Mouse (Mus musculus) heart, embryonic 10.5 days (tissue): ENCODE results near the gene Ssmem1. TPM values are rescaled to one million over a fixed set of nuclear protein-coding genes. Genes with fewer than 3 reads are reported as not detected.

ENCODE experiments used
- DNase-seq: peaks from one replicate; pipeline ENCODE4 v3.0.0-alpha.2; 2017; ENCODE audit warnings: low spot score
- H3K27ac ChIP-seq: fragments of 300-500 bp; sonication (generic); 2 replicates; pipeline ENCODE4 v1.5.1; 2016; ENCODE audit warnings: mild to moderate bottlenecking
- H3K27me3 ChIP-seq: fragments of 300-500 bp; sonication (generic); 2 replicates; pipeline ENCODE4 v1.6.1; 2016; ENCODE audit warnings: mild to moderate bottlenecking; ENCODE audit not compliant: poor library complexity, insufficient read depth, severe bottlenecking
- H3K36me3 ChIP-seq: fragments of 300-500 bp; sonication (generic); 2 replicates; pipeline ENCODE4 v1.6.1; 2016; ENCODE audit warnings: mild to moderate bottlenecking, moderate library complexity
- H3K4me1 ChIP-seq: fragments of 300-500 bp; sonication (generic); 2 replicates; pipeline ENCODE4 v1.6.1; 2016; ENCODE audit warnings: mild to moderate bottlenecking
- H3K4me3 ChIP-seq: fragments of 300-500 bp; sonication (generic); 2 replicates; pipeline ENCODE4 v1.5.1; 2016; ENCODE audit warnings: mild to moderate bottlenecking, moderate library complexity
- H3K9me3 ChIP-seq: fragments of 300-500 bp; sonication (generic); 2 replicates; pipeline ENCODE4 v1.6.1; 2016; ENCODE audit warnings: mild to moderate bottlenecking, moderate library complexity
- WGBS: fragments of 180-500 bp; shearing (Covaris S2); methylation state at CpG from one replicate; pipeline ENCODE4 v1.1.7; 2016; 5-methylcytosine and 5-hydroxymethylcytosine counted together
- polyA plus RNA-seq: library from polyadenylated mRNA; unstranded; fragments of >200 nt; fragmentation: Nextera tagmentation; extraction: Ambion mirVana; gene quantifications from 2 replicates; pipeline ENCODE4 v1.2.1, GENCODE M21; 2016

Gene Ssmem1
- polyA plus RNA-seq, 1 experiment from 2014 or later: 0.16 TPM

DNA sequence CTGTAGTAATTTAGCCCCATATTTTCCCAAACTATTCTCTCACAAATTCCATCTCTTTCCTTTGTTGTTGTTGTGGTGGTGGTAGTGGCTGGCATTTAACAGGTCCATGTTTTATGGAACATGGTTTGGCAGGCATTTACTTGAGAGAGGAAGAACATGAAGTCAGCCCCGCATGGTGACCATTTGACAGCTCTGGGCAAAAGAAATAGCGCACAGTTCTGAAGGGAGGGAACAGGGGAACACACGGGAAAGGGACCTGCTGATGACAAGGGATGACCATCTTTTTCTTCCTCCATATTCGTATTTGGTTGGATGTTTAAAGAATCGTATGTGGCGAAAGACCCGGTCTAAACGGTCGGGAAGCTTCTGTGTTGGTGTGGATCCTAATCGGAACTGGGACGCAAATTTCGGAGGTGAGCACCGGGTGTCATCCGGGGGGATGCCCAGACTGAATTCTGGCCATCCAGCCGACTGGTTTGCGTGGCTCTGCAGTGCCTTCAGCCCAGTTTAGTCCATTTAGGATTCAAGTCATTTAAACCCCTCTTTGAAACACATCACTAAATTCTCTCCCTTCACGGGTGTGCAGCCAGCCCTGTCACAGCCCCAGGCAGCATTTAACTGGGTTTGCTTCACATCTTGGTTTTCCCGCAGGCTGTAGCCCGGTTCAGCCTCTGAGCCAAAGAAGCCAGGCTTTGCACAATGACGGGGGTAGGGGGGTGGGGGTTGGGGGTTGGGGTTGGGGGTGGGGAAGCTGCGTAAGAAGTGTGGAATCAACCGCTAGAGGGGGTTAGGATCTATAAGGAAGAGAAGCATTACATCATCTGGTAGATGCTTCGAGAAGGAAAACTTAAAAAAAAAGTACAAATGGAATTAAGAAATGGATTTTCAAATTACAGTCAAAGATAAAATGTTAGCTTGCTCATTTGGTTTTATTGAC lies 42.3 kb downstream of the Ssmem1 start:
- no peak for DNase-seq
- Histone ChIP-seq H3K36me3 (0 out of 2 replicates have a peak, but pooled peaks cover 3% of the 10 kb centered on the region), H3K27ac (peak overlapping the region; percentile 84), H3K4me1 (peaks cover 46% of the 10 kb centered on the region), H3K9me3 (no peaks in the 10 kb centered on the region), H3K4me3 (peak overlapping the region; percentile 33), H3K27me3 (no peaks in the 10 kb centered on the region)
- 32% methylated on average over 23 of the region's 23 CpGs for WGBS

DNA sequence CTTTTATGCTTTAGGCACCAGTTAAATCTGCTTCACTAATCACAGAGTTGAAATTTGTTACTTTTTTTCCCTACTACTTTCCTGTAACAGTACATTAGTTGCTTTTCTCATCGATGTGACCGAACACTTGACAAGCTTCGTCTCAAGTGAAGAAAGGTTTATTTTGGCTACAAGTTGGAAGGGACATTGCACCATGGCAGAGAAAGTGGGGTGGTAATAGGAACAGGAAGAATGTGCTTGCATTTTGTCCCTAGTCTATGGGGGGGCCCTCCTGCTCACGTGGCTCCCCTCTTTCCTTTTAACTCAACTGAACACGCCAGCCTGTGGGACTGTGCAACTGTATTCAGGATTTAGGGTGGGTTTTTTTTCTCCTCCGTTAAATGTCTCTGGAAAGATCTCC lies 43.0 kb downstream of the Ssmem1 start:
- Histone ChIP-seq H3K36me3 (0 out of 2 replicates have a peak, but pooled peaks cover 3% of the 10 kb centered on the region), H3K4me3 (no peak overlapping the region), H3K4me1 (peaks cover 43% of the 10 kb centered on the region), H3K27me3 (no peaks in the 10 kb centered on the region), H3K27ac (peak overlapping the region; percentile 84), H3K9me3 (no peaks in the 10 kb centered on the region)
- DNase-seq: no peak
- WGBS: 54% methylated on average over 6 of the region's 6 CpGs

DNA sequence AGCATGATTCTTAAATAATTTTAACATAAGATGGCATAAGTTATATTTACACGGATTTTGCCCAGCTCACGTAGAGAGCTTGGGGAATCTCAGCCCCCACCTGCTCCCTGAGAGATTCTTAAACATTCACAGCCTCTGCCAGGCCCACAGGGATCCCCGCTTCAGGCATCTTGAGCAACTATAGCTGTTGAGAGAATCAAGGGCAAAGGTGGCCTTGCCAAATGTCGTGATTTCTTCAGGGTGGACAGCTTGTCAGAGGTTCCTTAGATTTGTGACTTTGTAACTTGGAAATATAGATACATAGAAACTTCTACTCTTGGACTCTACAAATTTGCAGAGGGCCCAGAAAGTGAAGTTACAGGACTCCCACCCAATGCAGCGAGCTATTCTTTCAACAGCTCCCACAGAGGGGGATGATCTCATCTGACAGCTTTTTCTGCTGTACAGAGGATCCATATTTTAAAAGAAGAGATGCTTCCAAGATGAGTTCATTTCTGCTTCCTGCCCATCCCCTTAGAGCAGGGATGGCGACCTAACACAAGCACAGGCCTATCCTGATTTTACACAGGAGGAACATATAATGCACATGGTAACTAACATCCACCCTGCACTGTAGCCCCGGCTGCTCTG lies 43.8 kb downstream of the Ssmem1 start:
- WGBS: 77% methylated on average over 7 of the region's 7 CpGs
- Histone ChIP-seq H3K36me3 (0 out of 2 replicates have a peak, but pooled peaks cover 3% of the 10 kb centered on the region), H3K27me3 (no peaks in the 10 kb centered on the region), H3K9me3 (no peaks in the 10 kb centered on the region), H3K27ac (peak overlapping the region; percentile 36; the same call in 1 of the 2 replicates), H3K4me3 (no peak overlapping the region), H3K4me1 (peaks cover 34% of the 10 kb centered on the region)
- no peak for DNase-seq

DNA sequence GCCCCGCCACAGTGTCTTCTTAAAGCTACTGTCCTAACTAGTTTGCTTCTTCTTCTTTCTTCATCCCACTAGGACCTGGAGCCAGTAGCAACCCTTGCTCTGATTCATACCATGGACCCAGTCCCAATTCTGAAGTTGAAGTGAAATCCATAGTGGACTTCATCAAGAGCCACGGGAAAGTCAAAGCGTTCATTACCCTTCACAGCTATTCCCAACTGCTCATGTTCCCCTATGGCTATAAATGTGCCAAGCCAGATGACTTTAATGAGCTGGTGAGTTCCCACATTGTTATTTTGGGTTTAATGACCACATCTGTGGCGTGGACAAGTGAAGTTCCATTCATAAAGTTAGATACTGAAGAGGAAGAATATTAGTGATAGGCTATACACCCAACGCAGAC lies 44.4 kb downstream of the Ssmem1 start:
- Histone ChIP-seq H3K4me1 (peaks cover 28% of the 10 kb centered on the region), H3K4me3 (no peak overlapping the region), H3K36me3 (0 out of 2 replicates have a peak, but pooled peaks cover 3% of the 10 kb centered on the region), H3K27me3 (no peaks in the 10 kb centered on the region), H3K9me3 (no peaks in the 10 kb centered on the region), H3K27ac (peak overlapping the region; percentile 36; the same call in 1 of the 2 replicates)
- no peak for DNase-seq
- 88% methylated on average over 5 of the region's 5 CpGs for WGBS

DNA sequence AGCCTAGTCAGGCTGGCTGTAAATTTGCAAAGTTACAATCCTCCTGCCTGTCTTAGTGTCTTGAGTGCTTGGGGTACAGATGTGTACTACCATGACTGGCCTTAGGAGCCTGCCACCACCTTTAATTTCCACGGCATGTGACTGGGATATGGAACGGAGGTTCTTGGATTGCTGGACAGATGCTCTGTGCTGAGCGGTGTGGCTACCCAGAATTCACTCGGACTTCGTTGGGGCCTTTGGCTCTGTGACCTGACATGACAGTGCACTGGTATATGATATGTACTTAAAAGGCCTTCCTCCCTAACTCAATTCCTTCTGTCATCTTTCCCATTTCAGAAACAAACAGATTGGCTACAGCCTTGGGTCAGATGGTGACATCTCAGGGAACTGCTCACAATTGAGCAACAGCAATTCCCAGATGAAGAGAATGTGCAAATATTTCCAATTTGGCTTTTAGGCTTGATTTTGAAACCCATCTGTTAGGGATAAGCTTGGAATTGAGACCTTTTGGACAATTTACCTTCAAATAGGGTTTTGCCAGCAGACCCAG lies 45.0 kb downstream of the Ssmem1 start:
- H3K27me3 ChIP-seq: no peaks in the 10 kb centered on the region
- no peak for DNase-seq
- peaks cover 23% of the 10 kb centered on the region for H3K4me1 ChIP-seq
- no peaks in the 10 kb centered on the region for H3K9me3 ChIP-seq
- 0 out of 2 replicates have a peak, but pooled peaks cover 3% of the 10 kb centered on the region for H3K36me3 ChIP-seq
- WGBS: 89% methylated on average over 5 of the region's 5 CpGs
- peak overlapping the region; percentile 13; the same call in 1 of the 2 replicates for H3K27ac ChIP-seq
- H3K4me3 ChIP-seq: no peak overlapping the region

DNA sequence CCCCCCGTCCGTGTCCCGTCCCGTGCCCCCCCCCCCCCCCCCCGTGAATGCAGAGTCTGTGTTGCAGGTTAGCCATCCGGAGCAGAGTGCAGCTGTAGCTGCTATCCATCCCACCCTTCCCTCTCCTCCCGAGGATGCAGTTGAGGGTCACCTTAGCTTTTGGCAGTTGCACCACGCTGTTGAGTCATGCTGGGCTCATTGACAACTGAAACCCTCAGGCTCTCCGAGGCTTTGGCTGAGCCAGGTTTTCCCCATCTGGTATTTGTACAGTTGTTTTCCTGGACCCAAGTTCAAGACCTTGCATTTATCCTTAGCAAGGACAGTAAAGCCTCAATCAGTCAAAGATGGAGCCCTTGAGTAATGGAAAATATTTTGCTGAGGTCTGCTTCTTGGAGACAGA lies 46.4 kb downstream of the Ssmem1 start:
- no peak overlapping the region for H3K4me3 ChIP-seq
- DNase-seq: no peak
- H3K9me3 ChIP-seq: no peaks in the 10 kb centered on the region
- H3K27ac ChIP-seq: peak overlapping the region; percentile 64; the same call in 1 of the 2 replicates
- H3K4me1 ChIP-seq: peaks cover 23% of the 10 kb centered on the region
- H3K36me3 ChIP-seq: no peaks in the 10 kb centered on the region
- WGBS: 9% methylated on average over 7 of the region's 9 CpGs
- H3K27me3 ChIP-seq: no peaks in the 10 kb centered on the region

DNA sequence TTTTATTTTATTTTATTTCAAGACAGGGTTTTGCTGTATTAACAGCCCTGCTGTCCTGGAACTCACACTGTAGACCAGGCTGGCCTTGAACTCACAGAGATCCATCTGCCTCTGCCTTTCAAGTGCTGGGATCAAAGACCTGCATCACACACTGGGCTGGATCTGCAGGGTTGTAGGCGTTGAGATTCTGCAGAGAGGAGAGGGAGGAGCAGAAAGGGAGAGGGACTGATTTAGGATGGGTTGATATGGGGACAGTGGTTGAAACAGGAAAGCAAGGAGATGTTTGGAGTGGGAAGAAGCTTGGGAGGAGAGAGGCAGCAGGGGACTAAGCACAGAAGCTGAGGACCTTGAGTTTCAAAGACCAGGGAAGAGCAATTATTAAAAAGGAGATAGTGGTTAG lies 50.1 kb downstream of the Ssmem1 start:
- Histone ChIP-seq H3K27me3 (no peaks in the 10 kb centered on the region), H3K27ac (no peak overlapping the region), H3K4me1 (peaks cover 14% of the 10 kb centered on the region), H3K9me3 (no peaks in the 10 kb centered on the region), H3K4me3 (no peak overlapping the region), H3K36me3 (no peaks in the 10 kb centered on the region)
- no peak for DNase-seq
- WGBS: 30% methylated on average over 1 of the region's 1 CpGs

GRCm38 (mm10) chr6:30562132-30562531 lies 52.5 kb downstream of the Ssmem1 start:
- no peak overlapping the region for H3K27ac ChIP-seq
- WGBS: 79% methylated on average over 4 of the region's 4 CpGs
- no peaks in the 10 kb centered on the region for H3K27me3 ChIP-seq
- no peaks in the 10 kb centered on the region for H3K9me3 ChIP-seq
- DNase-seq: peak; percentile 60
- peaks cover 7% of the 10 kb centered on the region; the same call in 1 of the 2 replicates for H3K4me1 ChIP-seq
- no peaks in the 10 kb centered on the region for H3K36me3 ChIP-seq
- no peak overlapping the region for H3K4me3 ChIP-seq

DNA sequence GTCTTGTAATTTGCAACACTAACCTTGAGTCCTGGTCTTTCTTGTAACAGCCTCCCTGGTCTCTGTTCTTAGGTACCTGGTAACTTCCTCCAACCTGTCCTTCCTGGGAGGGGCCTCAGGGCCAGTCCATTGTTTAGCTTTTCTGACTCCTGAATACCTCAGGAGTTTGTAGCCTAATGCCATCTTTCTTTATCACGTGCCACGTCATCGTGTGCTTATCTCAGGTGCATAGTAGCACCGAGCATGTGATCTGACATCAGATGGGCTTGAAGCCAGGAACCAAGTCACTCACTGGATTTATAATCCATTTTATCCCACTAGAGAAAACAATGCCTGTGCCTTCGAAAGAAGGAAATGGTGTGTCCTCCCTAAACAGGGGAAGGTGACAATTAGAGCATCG lies 53.9 kb downstream of the Ssmem1 start:
- Histone ChIP-seq H3K27ac (no peak overlapping the region), H3K36me3 (no peaks in the 10 kb centered on the region), H3K4me3 (no peak overlapping the region), H3K4me1 (peaks cover 14% of the 10 kb centered on the region), H3K9me3 (no peaks in the 10 kb centered on the region), H3K27me3 (no peaks in the 10 kb centered on the region)
- WGBS: 80% methylated on average over 6 of the region's 6 CpGs
- DNase-seq: peak; percentile 43

- 88% methylated on average over 6 of the region's 6 CpGs for WGBS
- H3K4me3 ChIP-seq: no peak overlapping the region
- no peaks in the 10 kb centered on the region for H3K36me3 ChIP-seq
Observed at GRCm38 (mm10) chr6:30564051-30564450, 54.4 kb downstream of the Ssmem1 start.

GRCm38 (mm10) chr6:30568069-30568468 lies 58.4 kb downstream of the Ssmem1 start, which contains the start of gene Cpa4:
Gene Cpa4, plus strand, starts transcription at chr6:30568369.
- H3K4me1 ChIP-seq: peaks cover 45% of the 10 kb centered on the region
- H3K36me3 ChIP-seq: no peaks in the 10 kb centered on the region
- WGBS: 68% methylated on average over 5 of the region's 5 CpGs
- peak within 1 kb of the TSS; percentile 71; the same call in 1 of the 2 replicates for H3K27ac ChIP-seq
- DNase-seq: no peak
- no peaks in the 10 kb centered on the region for H3K27me3 ChIP-seq
- no peak within 1 kb of the TSS for H3K4me3 ChIP-seq
- H3K9me3 ChIP-seq: no peaks in the 10 kb centered on the region

More at GRCm38 (mm10) chr6:30564051-30564450, 54.4 kb downstream of the Ssmem1 start:
- DNase-seq: peak; percentile 55
- H3K4me1 ChIP-seq: peaks cover 17% of the 10 kb centered on the region
- H3K27ac ChIP-seq: no peak overlapping the region
- no peaks in the 10 kb centered on the region for H3K9me3 ChIP-seq
- H3K27me3 ChIP-seq: no peaks in the 10 kb centered on the region

DNA sequence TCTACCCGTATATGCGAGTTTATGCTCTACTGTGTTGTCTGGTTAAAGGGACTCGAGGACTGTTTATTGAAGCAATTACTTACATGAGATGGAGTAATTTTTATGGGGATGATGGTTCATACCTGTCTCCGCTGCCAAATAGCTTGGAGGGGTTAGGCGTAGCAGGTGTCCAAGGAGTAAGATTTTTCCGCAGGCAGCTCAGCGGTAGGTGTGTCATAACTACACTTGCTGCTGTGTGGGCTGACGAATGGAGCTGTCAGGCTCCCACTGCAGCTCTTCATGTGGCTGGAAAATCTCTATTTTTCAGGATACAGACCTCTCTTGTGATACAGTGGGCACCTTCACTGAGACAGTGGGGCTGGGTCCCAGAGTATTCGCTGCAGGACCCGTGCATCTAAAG lies 59.7 kb downstream of the Ssmem1 start:
- Histone ChIP-seq H3K36me3 (no peaks in the 10 kb centered on the region), H3K4me3 (no peak overlapping the region), H3K4me1 (peaks cover 49% of the 10 kb centered on the region), H3K9me3 (no peaks in the 10 kb centered on the region), H3K27me3 (no peaks in the 10 kb centered on the region), H3K27ac (peak overlapping the region; percentile 71)
- DNase-seq: no peak
- 88% methylated on average over 10 of the region's 10 CpGs for WGBS
